Mouse (Mus musculus) heart, embryonic 15.5 days (tissue): ENCODE results near the gene Hoxa10. TPM values are rescaled to one million over a fixed set of nuclear protein-coding genes. Genes with fewer than 3 reads are reported as not detected.

Experiments
- ATAC-seq: fragments of 200-750 bp; cut with Nextera tagmentation; replicated peaks from 2 replicates; pipeline ENCODE4 v1.8.0; 2017; ENCODE audit warnings: low read depth, moderate TSS enrichment; ENCODE audit not compliant: insufficient number of reproducible peaks, insufficient read depth, low FRiP score
- H3K27ac ChIP-seq: fragments of 300-500 bp; sonication (generic); 2 replicates; pipeline ENCODE4 v1.5.1; 2015; ENCODE audit warnings: mild to moderate bottlenecking, inconsistent platforms
- H3K27me3 ChIP-seq: fragments of 300-500 bp; sonication (generic); 2 replicates; pipeline ENCODE4 v1.6.1; 2015; ENCODE audit warnings: inconsistent platforms
- H3K36me3 ChIP-seq: fragments of 300-500 bp; sonication (generic); 2 replicates; pipeline ENCODE4 v1.6.1; 2015; ENCODE audit warnings: mild to moderate bottlenecking, inconsistent platforms
- H3K4me1 ChIP-seq: fragments of 300-500 bp; sonication (generic); replicated peaks from 2 replicates; pipeline ENCODE4 v1.6.1; 2015; ENCODE audit warnings: inconsistent platforms
- H3K4me2 ChIP-seq: fragments of 300-500 bp; sonication (generic); 2 replicates; pipeline ENCODE4 v1.6.1; 2015; ENCODE audit warnings: inconsistent platforms, mild to moderate bottlenecking, moderate library complexity
- H3K4me3 ChIP-seq: fragments of 300-500 bp; sonication (generic); 2 replicates; pipeline ENCODE4 v1.5.1; 2015; ENCODE audit warnings: mild to moderate bottlenecking, inconsistent platforms
- H3K9ac ChIP-seq: fragments of 300-500 bp; sonication (generic); 2 replicates; pipeline ENCODE4 v1.6.1; 2015; ENCODE audit warnings: mild to moderate bottlenecking, inconsistent platforms
- H3K9me3 ChIP-seq: fragments of 300-500 bp; sonication (generic); replicated peaks from 2 replicates; pipeline ENCODE4 v1.6.1; 2016; ENCODE audit warnings: inconsistent platforms
- WGBS: fragments of 180-500 bp; shearing (Covaris S2); methylation state at CpG from one replicate; pipeline ENCODE4 v1.1.7; 2015; ENCODE audit warnings: mixed read lengths; 5-methylcytosine and 5-hydroxymethylcytosine counted together
- polyA plus RNA-seq: library from polyadenylated mRNA; unstranded; fragments of >200 nt; fragmentation: Nextera tagmentation; extraction: Ambion mirVana; gene quantifications from 2 replicates; pipeline ENCODE4 v1.2.1, GENCODE M21; 2015

The Hoxa10 gene
- polyA plus RNA-seq, 1 experiment from 2014 or later: 0.19 TPM

- H3K4me1 ChIP-seq: peaks cover 7% of the 10 kb centered on the region
- no peak overlapping the region for H3K9ac ChIP-seq
- H3K9me3 ChIP-seq: no peaks in the 10 kb centered on the region
- no peak for ATAC-seq
- no peak overlapping the region for H3K27ac ChIP-seq
- no peak overlapping the region for H3K4me2 ChIP-seq
- H3K4me3 ChIP-seq: no peak overlapping the region
- no peaks in the 10 kb centered on the region for H3K36me3 ChIP-seq
- WGBS: 11% methylated on average over 9 of the region's 9 CpGs
- H3K27me3 ChIP-seq: peaks cover 100% of the 10 kb centered on the region
Measured at GRCm38 (mm10) chr6:52196811-52197210, 43.8 kb downstream of the Hoxa10 start.

- Histone ChIP-seq H3K27ac (no peak overlapping the region), H3K27me3 (peaks cover 100% of the 10 kb centered on the region)
- no peak for ATAC-seq
Measured at GRCm38 (mm10) chr6:52194690-52195089, 46.0 kb downstream of the Hoxa10 start.

GRCm38 (mm10) chr6:52191860-52192550 lies 48.6 kb downstream of the Hoxa10 start:
- peak; percentile 49 for ATAC-seq
- H3K27me3 ChIP-seq: peaks cover 100% of the 10 kb centered on the region
- H3K4me1 ChIP-seq: peaks cover 18% of the 10 kb centered on the region

More at GRCm38 (mm10) chr6:52194690-52195089, 46.0 kb downstream of the Hoxa10 start:
- no peaks in the 10 kb centered on the region for H3K9me3 ChIP-seq
- peaks cover 18% of the 10 kb centered on the region for H3K4me1 ChIP-seq
- H3K9ac ChIP-seq: no peak overlapping the region
- no peak overlapping the region for H3K4me3 ChIP-seq
- H3K4me2 ChIP-seq: no peak overlapping the region
- no peaks in the 10 kb centered on the region for H3K36me3 ChIP-seq
- 14% methylated on average over 10 of the region's 10 CpGs for WGBS

GRCm38 (mm10) chr6:52190906-52191810 lies 49.5 kb downstream of the Hoxa10 start, which contains the start of gene Hoxa4:
Gene Hoxa4, minus strand, starts transcription at chr6:52191753.
- H3K4me1 ChIP-seq: peaks cover 18% of the 10 kb centered on the region
- H3K27me3 ChIP-seq: peaks cover 100% of the 10 kb centered on the region
- no peak; the same call in 1 of the 2 replicates for ATAC-seq
- peak within 1 kb of the TSS; percentile 44 for H3K9ac ChIP-seq
- H3K4me3 ChIP-seq: peak within 1 kb of the TSS; percentile 57
- H3K4me2 ChIP-seq: peak within 1 kb of the TSS; percentile 81
- WGBS: 2% methylated on average over 76 of the region's 102 CpGs
- H3K27ac ChIP-seq: peak within 1 kb of the TSS; percentile 61
- no peaks in the 10 kb centered on the region for H3K36me3 ChIP-seq
- H3K9me3 ChIP-seq: no peaks in the 10 kb centered on the region

More at GRCm38 (mm10) chr6:52191860-52192550, 48.6 kb downstream of the Hoxa10 start:
- Histone ChIP-seq H3K27ac (no peak overlapping the region; the same call in 1 of the 2 replicates), H3K36me3 (no peaks in the 10 kb centered on the region), H3K4me2 (peak overlapping the region; percentile 81), H3K9ac (peak overlapping the region; percentile 15), H3K9me3 (no peaks in the 10 kb centered on the region), H3K4me3 (peak overlapping the region; percentile 57)
- 2% methylated on average over 46 of the region's 55 CpGs for WGBS

GRCm38 (mm10) chr6:52190410-52190809 lies 50.2 kb downstream of the Hoxa10 start:
- Histone ChIP-seq H3K27ac (peak overlapping the region; percentile 61), H3K9ac (0 out of 2 replicates have a peak overlapping the region, but pooled peaks have one; percentile 44), H3K4me1 (peaks cover 18% of the 10 kb centered on the region), H3K36me3 (no peaks in the 10 kb centered on the region), H3K4me3 (peak overlapping the region; percentile 57), H3K9me3 (no peaks in the 10 kb centered on the region), H3K4me2 (peak overlapping the region; percentile 81; the same call in 1 of the 2 replicates), H3K27me3 (peaks cover 100% of the 10 kb centered on the region)
- 10% methylated on average over 23 of the region's 23 CpGs for WGBS
- no peak for ATAC-seq

- Histone ChIP-seq H3K36me3 (no peaks in the 10 kb centered on the region), H3K4me3 (no peak overlapping the region), H3K27ac (no peak overlapping the region; the same call in 1 of the 2 replicates), H3K27me3 (peaks cover 100% of the 10 kb centered on the region), H3K9ac (no peak overlapping the region), H3K9me3 (no peaks in the 10 kb centered on the region), H3K4me1 (peaks cover 22% of the 10 kb centered on the region), H3K4me2 (peak overlapping the region; percentile 81; the same call in 1 of the 2 replicates)
- no peak for ATAC-seq
- WGBS: 18% methylated on average over 8 of the region's 8 CpGs
Measured at GRCm38 (mm10) chr6:52189909-52190308, 50.7 kb downstream of the Hoxa10 start.

GRCm38 (mm10) chr6:52189172-52189591 lies 51.5 kb downstream of the Hoxa10 start:
- H3K4me1 ChIP-seq: peaks cover 22% of the 10 kb centered on the region

GRCm38 (mm10) chr6:52186500-52186899 lies 54.2 kb downstream of the Hoxa10 start:
- H3K4me3 ChIP-seq: no peak overlapping the region
- ATAC-seq: no peak
- H3K36me3 ChIP-seq: no peaks in the 10 kb centered on the region
- no peak overlapping the region for H3K4me2 ChIP-seq
- H3K9me3 ChIP-seq: no peaks in the 10 kb centered on the region
- H3K9ac ChIP-seq: no peak overlapping the region
- 33% methylated on average over 1 of the region's 1 CpGs for WGBS
- peaks cover 14% of the 10 kb centered on the region for H3K4me1 ChIP-seq
- H3K27ac ChIP-seq: no peak overlapping the region
- H3K27me3 ChIP-seq: peaks cover 100% of the 10 kb centered on the region

More at GRCm38 (mm10) chr6:52189172-52189591, 51.5 kb downstream of the Hoxa10 start:
- H3K36me3 ChIP-seq: no peaks in the 10 kb centered on the region
- no peak overlapping the region for H3K4me3 ChIP-seq
- no peak overlapping the region for H3K9ac ChIP-seq
- WGBS: 19% methylated on average over 5 of the region's 5 CpGs
- peaks cover 100% of the 10 kb centered on the region for H3K27me3 ChIP-seq
- no peak for ATAC-seq
- H3K27ac ChIP-seq: no peak overlapping the region; the same call in 1 of the 2 replicates
- no peaks in the 10 kb centered on the region for H3K9me3 ChIP-seq
- H3K4me2 ChIP-seq: no peak overlapping the region

- Histone ChIP-seq H3K9me3 (no peaks in the 10 kb centered on the region), H3K4me1 (peaks cover 7% of the 10 kb centered on the region), H3K9ac (no peak overlapping the region), H3K36me3 (no peaks in the 10 kb centered on the region), H3K27me3 (peaks cover 100% of the 10 kb centered on the region), H3K27ac (no peak overlapping the region), H3K4me3 (no peak overlapping the region), H3K4me2 (no peak overlapping the region)
- no peak for ATAC-seq
- WGBS: 21% methylated on average over 3 of the region's 3 CpGs
Measured at GRCm38 (mm10) chr6:52185834-52186233, 54.8 kb downstream of the Hoxa10 start.

GRCm38 (mm10) chr6:52185222-52185621 lies 55.4 kb downstream of the Hoxa10 start:
- 3% methylated on average over 19 of the region's 19 CpGs for WGBS
- H3K27me3 ChIP-seq: peaks cover 100% of the 10 kb centered on the region
- H3K27ac ChIP-seq: no peak overlapping the region
- H3K4me3 ChIP-seq: no peak overlapping the region
- H3K4me2 ChIP-seq: peak overlapping the region; percentile 4; the same call in 1 of the 2 replicates
- no peak for ATAC-seq
- H3K4me1 ChIP-seq: peaks cover 4% of the 10 kb centered on the region; the same call in 1 of the 2 replicates
- no peak overlapping the region for H3K9ac ChIP-seq
- H3K36me3 ChIP-seq: no peaks in the 10 kb centered on the region
- H3K9me3 ChIP-seq: no peaks in the 10 kb centered on the region

GRCm38 (mm10) chr6:52184668-52185067 lies 56.0 kb downstream of the Hoxa10 start:
- H3K4me2 ChIP-seq: no peak overlapping the region
- no peaks in the 10 kb centered on the region for H3K9me3 ChIP-seq
- H3K4me1 ChIP-seq: peaks cover 4% of the 10 kb centered on the region; the same call in 1 of the 2 replicates
- 17% methylated on average over 6 of the region's 6 CpGs for WGBS
- no peak overlapping the region for H3K9ac ChIP-seq
- peaks cover 100% of the 10 kb centered on the region for H3K27me3 ChIP-seq
- no peaks in the 10 kb centered on the region for H3K36me3 ChIP-seq
- H3K27ac ChIP-seq: no peak overlapping the region
- no peak overlapping the region for H3K4me3 ChIP-seq
- ATAC-seq: no peak
